Mouse (Mus musculus) stomach, embryonic 14.5 days (tissue): Measurements from ENCODE around the gene Iqca. TPM values are rescaled to one million over a fixed set of nuclear protein-coding genes. Genes with fewer than 3 reads are reported as not detected.

Source experiments
- ATAC-seq: fragments of 200-750 bp; cut with Nextera tagmentation; 2 replicates; pipeline ENCODE4 v1.8.0; 2017; ENCODE audit warnings: low read depth, moderate TSS enrichment; ENCODE audit not compliant: insufficient number of reproducible peaks, insufficient read depth, low FRiP score
- H3K27ac ChIP-seq: fragments of 300-500 bp; sonication (generic); 2 replicates; pipeline ENCODE4 v1.5.1; 2014; ENCODE audit warnings: mild to moderate bottlenecking, low read length, moderate library complexity, mixed read lengths
- H3K27me3 ChIP-seq: fragments of 300-500 bp; sonication (generic); 2 replicates; pipeline ENCODE4 v1.6.1; 2014; ENCODE audit warnings: low read length, control low read depth, mixed read lengths; ENCODE audit not compliant: control insufficient read depth, insufficient read depth
- H3K36me3 ChIP-seq: fragments of 300-500 bp; sonication (generic); 2 replicates; pipeline ENCODE4 v1.6.1; 2014; ENCODE audit warnings: mild to moderate bottlenecking, control low read depth, low read length, moderate library complexity, mixed read lengths; ENCODE audit not compliant: control insufficient read depth, insufficient read depth
- H3K4me1 ChIP-seq: fragments of 300-500 bp; sonication (generic); 2 replicates; pipeline ENCODE4 v1.6.1; 2014; ENCODE audit warnings: low read length, control low read depth, mixed read lengths; ENCODE audit not compliant: control insufficient read depth, insufficient read depth
- H3K4me2 ChIP-seq: fragments of 300-500 bp; sonication (generic); replicated peaks from 2 replicates; pipeline ENCODE4 v1.6.1; 2014; ENCODE audit warnings: low read depth, low read length, control low read depth
- H3K4me3 ChIP-seq: fragments of 300-500 bp; sonication (generic); 2 replicates; pipeline ENCODE4 v1.5.1; 2014; ENCODE audit warnings: low read depth, low read length, control low read depth
- H3K9ac ChIP-seq: fragments of 300-500 bp; sonication (generic); replicated peaks from 2 replicates; pipeline ENCODE4 v1.6.1; 2014; ENCODE audit warnings: low read depth, mild to moderate bottlenecking, control low read depth, low read length, moderate library complexity, mixed read lengths
- H3K9me3 ChIP-seq: fragments of 300-500 bp; sonication (generic); 2 replicates; pipeline ENCODE4 v1.6.1; 2016; ENCODE audit warnings: low read depth, low read length, control low read depth; ENCODE audit not compliant: control insufficient read depth
- WGBS: fragments of 180-500 bp; shearing (Covaris S2); extraction: QIAGEN DNeasy Blood & Tissue Kit; methylation state at CpG from one replicate; pipeline ENCODE4 v1.1.7; 2014; 5-methylcytosine and 5-hydroxymethylcytosine counted together
- polyA plus RNA-seq: library from polyadenylated mRNA; unstranded; fragments of >200 nt; fragmentation: Nextera tagmentation; extraction: Ambion mirVana; gene quantifications from 2 replicates; pipeline ENCODE4 v1.2.1, GENCODE M21; 2014

Iqca gene
- polyA plus RNA-seq, 1 experiment from 2014 or later: not detected

- Histone ChIP-seq H3K9ac (no peak overlapping the region), H3K36me3 (no peaks in the 10 kb centered on the region), H3K9me3 (no peaks in the 10 kb centered on the region), H3K4me2 (no peak overlapping the region), H3K4me1 (0 out of 2 replicates have a peak, but pooled peaks cover 4% of the 10 kb centered on the region), H3K27ac (no peak overlapping the region), H3K27me3 (no peaks in the 10 kb centered on the region), H3K4me3 (no peak overlapping the region)
- WGBS: 36% methylated on average over 5 of the region's 5 CpGs
- no peak for ATAC-seq
Measured at GRCm38 (mm10) chr1:90000981-90001380, 152.2 kb downstream of the Iqca start.

GRCm38 (mm10) chr1:89999858-90000257 lies 153.3 kb downstream of the Iqca start:
- Histone ChIP-seq H3K9ac (no peak overlapping the region), H3K9me3 (no peaks in the 10 kb centered on the region), H3K27ac (no peak overlapping the region), H3K36me3 (no peaks in the 10 kb centered on the region), H3K27me3 (0 out of 2 replicates have a peak, but pooled peaks cover 3% of the 10 kb centered on the region), H3K4me3 (no peak overlapping the region), H3K4me1 (0 out of 2 replicates have a peak, but pooled peaks cover 4% of the 10 kb centered on the region), H3K4me2 (no peak overlapping the region)
- 76% methylated on average over 3 of the region's 3 CpGs for WGBS
- no peak for ATAC-seq

GRCm38 (mm10) chr1:89998696-89999095 lies 154.5 kb downstream of the Iqca start:
- H3K9me3 ChIP-seq: no peaks in the 10 kb centered on the region
- 62% methylated on average over 2 of the region's 2 CpGs for WGBS
- no peak for ATAC-seq
- H3K27me3 ChIP-seq: 0 out of 2 replicates have a peak, but pooled peaks cover 3% of the 10 kb centered on the region
- no peaks in the 10 kb centered on the region for H3K36me3 ChIP-seq
- 0 out of 2 replicates have a peak, but pooled peaks cover 4% of the 10 kb centered on the region for H3K4me1 ChIP-seq
- H3K4me2 ChIP-seq: no peak overlapping the region
- no peak overlapping the region for H3K4me3 ChIP-seq
- no peak overlapping the region for H3K27ac ChIP-seq
- H3K9ac ChIP-seq: no peak overlapping the region

GRCm38 (mm10) chr1:89998076-89998475 lies 155.1 kb downstream of the Iqca start:
- no peak for ATAC-seq
- Histone ChIP-seq H3K9ac (no peak overlapping the region), H3K27me3 (peaks cover 8% of the 10 kb centered on the region), H3K4me1 (0 out of 2 replicates have a peak, but pooled peaks cover 4% of the 10 kb centered on the region), H3K9me3 (no peaks in the 10 kb centered on the region), H3K27ac (no peak overlapping the region), H3K4me2 (no peak overlapping the region), H3K4me3 (no peak overlapping the region), H3K36me3 (no peaks in the 10 kb centered on the region)
- 30% methylated on average over 7 of the region's 7 CpGs for whole genome bisulfite sequencing

- 2% methylated on average over 25 of the region's 25 CpGs for WGBS
- H3K27ac ChIP-seq: no peak overlapping the region
- 0 out of 2 replicates have a peak, but pooled peaks cover 3% of the 10 kb centered on the region for H3K4me1 ChIP-seq
- no peak overlapping the region for H3K4me3 ChIP-seq
- ATAC-seq: no peak
- no peak overlapping the region for H3K9ac ChIP-seq
- no peaks in the 10 kb centered on the region for H3K9me3 ChIP-seq
- H3K27me3 ChIP-seq: peaks cover 23% of the 10 kb centered on the region
- H3K4me2 ChIP-seq: peak overlapping the region; percentile 19; the same call in 1 of the 2 replicates
- no peaks in the 10 kb centered on the region for H3K36me3 ChIP-seq
Measured at GRCm38 (mm10) chr1:89992256-89992655, 160.9 kb downstream of the Iqca start.

Other genes starting within 250 kb of the Iqca start
- gene Gbx2, start 222.2 kb downstream of the Iqca start, polyA plus RNA-seq: 0.35 TPM in 1 of 2 replicates, not detected in the other
- 0.06 TPM in 1 of 2 replicates, not detected in the other for gene Asb18, start 138.7 kb downstream of the Iqca start, polyA plus RNA-seq
- 34.3 and 37.0 TPM in 2 replicates for gene Ackr3, start 50.6 kb upstream of the Iqca start, polyA plus RNA-seq